Mouse (Mus musculus): ENCODE results near the gene Btbd6. TPM values are rescaled to one million over a fixed set of nuclear protein-coding genes. Genes with fewer than 3 reads are reported as not detected.

The Btbd6 gene
- polyA plus RNA-seq, 1 experiment, result 48.4 TPM

GRCm38 (mm10) chr12:112974736-112975135, 1.5 kb upstream of the Btbd6 start:
- Histone ChIP-seq H3K4me1 (ENCODE audit: control insufficient read depth, insufficient read depth, low read length) (peaks cover 6% of the 10 kb centered on the region), H3K4me3 (replicated peaks; ENCODE audit: extremely low read depth, low read depth, low read length) (no peak overlapping the region)
- TF ChIP-seq POLR2A (IDR thresholded peaks at IDR 0.05; ENCODE audit: borderline replicate concordance, extremely low read depth, low read depth, low read length) (no peak), CTCF (IDR thresholded peaks at IDR 0.05; ENCODE audit: insufficient read depth, low read length) (no peak)
- WGBS, result 84% methylated on average over 9 of the region's 9 CpGs
- no peak for DNase-seq

DNA sequence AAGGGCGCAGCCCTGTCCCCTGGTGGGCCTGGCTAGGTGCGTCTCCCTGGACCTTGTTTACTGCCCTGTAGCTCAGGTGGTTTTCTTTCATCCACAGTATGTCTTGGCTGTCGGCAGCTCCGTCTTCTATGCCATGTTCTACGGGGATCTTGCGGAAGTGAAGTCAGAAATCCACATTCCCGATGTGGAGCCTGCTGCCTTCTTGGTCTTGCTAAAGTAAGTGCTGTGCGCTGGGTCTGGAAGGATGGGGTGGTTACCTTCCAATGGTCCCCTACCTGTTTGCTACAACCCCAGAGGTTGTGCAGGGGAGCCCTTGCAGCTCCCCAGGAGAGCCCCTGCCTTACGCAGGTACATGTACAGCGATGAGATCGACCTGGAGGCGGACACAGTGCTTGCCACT, 874 bp downstream of the Btbd6 start:
- 44% methylated on average over 12 of the region's 12 CpGs for WGBS
- DNase-seq, result no peak
- TF ChIP-seq POLR2A (IDR thresholded peaks at IDR 0.05; ENCODE audit: borderline replicate concordance, extremely low read depth, low read depth, low read length) (no peak), CTCF (IDR thresholded peaks at IDR 0.05; ENCODE audit: insufficient read depth, low read length) (no peak)

DNA sequence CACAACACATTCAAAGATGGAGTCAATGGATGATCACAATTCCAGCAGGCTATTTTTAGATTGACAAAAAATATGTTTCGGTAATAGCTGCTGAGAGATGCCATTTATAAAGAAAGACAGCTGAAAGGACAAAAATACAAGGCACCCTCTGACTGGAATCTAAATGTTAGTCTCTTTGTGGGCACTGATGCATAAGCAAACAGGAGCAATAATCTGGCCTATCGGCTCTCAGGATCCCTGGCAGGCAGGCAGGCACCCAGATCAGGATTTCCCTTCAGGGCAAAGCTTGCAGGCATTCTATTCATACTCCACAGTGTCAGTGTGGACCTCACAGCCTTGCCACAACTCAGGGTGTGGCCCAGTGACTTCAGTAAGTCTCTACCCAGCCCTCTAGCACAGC, 5.7 kb downstream of the Btbd6 start:
- WGBS, result 63% methylated on average over 2 of the region's 2 CpGs
- DNase-seq, result no peak
- TF ChIP-seq POLR2A (IDR thresholded peaks at IDR 0.05; ENCODE audit: borderline replicate concordance, extremely low read depth, low read depth, low read length), result no peak
- no peak for TF ChIP-seq CTCF (IDR thresholded peaks at IDR 0.05; ENCODE audit: insufficient read depth, low read length)
- peaks cover 4% of the 10 kb centered on the region for H3K4me1 ChIP-seq (ENCODE audit: control insufficient read depth, insufficient read depth, low read length)
- H3K4me3 ChIP-seq (replicated peaks; ENCODE audit: extremely low read depth, low read depth, low read length), result no peak overlapping the region

More for the DNA sequence above, 874 bp downstream of the Btbd6 start:
- peaks cover 6% of the 10 kb centered on the region for H3K4me1 ChIP-seq (ENCODE audit: control insufficient read depth, insufficient read depth, low read length)
- peak overlapping the region; percentile 83 for H3K4me3 ChIP-seq (replicated peaks; ENCODE audit: extremely low read depth, low read depth, low read length)

- no peak for DNase-seq
Observed at GRCm38 (mm10) chr12:112985346-112985745, 9.1 kb downstream of the Btbd6 start.

DNA sequence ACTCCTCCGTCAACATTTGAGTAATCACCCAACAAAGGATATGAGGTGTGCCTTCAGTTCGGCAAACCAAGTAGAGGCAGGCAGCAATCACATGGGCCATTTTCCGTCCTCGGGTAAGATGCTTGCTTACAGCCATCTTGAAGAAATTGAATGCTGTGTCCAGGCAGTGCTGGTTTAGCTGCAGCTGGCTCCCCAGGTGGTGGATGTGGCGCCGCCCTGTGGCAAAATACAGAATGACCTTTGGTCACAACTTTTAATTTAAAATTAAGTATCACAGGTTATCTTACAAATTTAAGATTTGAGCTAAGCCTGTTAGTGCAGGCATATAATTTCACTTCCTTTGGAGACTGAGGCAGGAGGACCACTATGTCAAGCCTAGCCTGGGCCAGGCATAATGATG, 11.6 kb downstream of the Btbd6 start:
- DNase-seq, result peak; percentile 45
- Histone ChIP-seq H3K4me1 (ENCODE audit: control insufficient read depth, insufficient read depth, low read length) (no peaks in the 10 kb centered on the region), H3K4me3 (replicated peaks; ENCODE audit: extremely low read depth, low read depth, low read length) (no peak overlapping the region)
- TF ChIP-seq POLR2A (IDR thresholded peaks at IDR 0.05; ENCODE audit: borderline replicate concordance, extremely low read depth, low read depth, low read length), result no peak
- peak; percentile 48 for TF ChIP-seq CTCF (IDR thresholded peaks at IDR 0.05; ENCODE audit: insufficient read depth, low read length)
- 73% methylated on average over 6 of the region's 6 CpGs for WGBS

More at GRCm38 (mm10) chr12:112985346-112985745, 9.1 kb downstream of the Btbd6 start:
- WGBS, result 97% methylated on average over 6 of the region's 6 CpGs
- Histone ChIP-seq H3K4me1 (ENCODE audit: control insufficient read depth, insufficient read depth, low read length) (no peaks in the 10 kb centered on the region), H3K4me3 (replicated peaks; ENCODE audit: extremely low read depth, low read depth, low read length) (no peak overlapping the region)
- TF ChIP-seq CTCF (IDR thresholded peaks at IDR 0.05; ENCODE audit: insufficient read depth, low read length), result peak; percentile 37
- TF ChIP-seq POLR2A (IDR thresholded peaks at IDR 0.05; ENCODE audit: borderline replicate concordance, extremely low read depth, low read depth, low read length), result no peak

DNA sequence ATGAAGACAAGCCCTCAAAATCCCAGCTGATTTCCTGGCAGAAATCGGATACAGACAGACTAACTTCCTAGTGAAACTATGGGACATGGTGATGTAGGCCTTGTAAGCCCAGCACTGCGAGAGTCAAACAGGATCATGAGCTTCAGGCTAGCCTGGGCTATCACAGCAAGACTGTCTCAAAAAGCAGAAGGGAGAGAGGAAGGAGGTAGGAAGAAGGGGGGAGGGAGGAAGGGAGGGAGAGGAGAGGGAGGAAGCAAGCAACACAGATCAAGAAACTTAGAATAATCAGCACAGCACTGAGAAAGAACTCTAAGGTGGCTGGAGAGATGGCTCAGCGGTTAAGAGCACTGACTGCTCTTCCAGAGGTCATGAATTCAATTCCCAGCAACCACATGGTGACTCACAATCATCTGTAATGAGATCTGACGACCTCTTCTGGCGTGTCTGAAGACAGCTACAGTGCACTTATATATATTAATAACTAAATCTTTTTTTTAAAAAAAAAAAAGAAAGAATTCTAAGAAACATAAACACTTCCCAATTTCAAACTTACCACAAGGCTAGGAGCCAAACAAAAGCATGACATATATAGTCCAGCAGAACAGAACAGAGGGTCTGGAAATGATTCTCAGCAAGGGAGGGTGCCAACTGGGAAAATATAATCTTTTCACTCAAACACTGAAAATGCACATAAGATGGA, 14.6 kb downstream of the Btbd6 start:
- TF ChIP-seq POLR2A (IDR thresholded peaks at IDR 0.05; ENCODE audit: borderline replicate concordance, extremely low read depth, low read depth, low read length), result no peak
- no peak for TF ChIP-seq CTCF (IDR thresholded peaks at IDR 0.05; ENCODE audit: insufficient read depth, low read length)
- no peak overlapping the region for H3K4me3 ChIP-seq (replicated peaks; ENCODE audit: extremely low read depth, low read depth, low read length)
- H3K4me1 ChIP-seq (ENCODE audit: control insufficient read depth, insufficient read depth, low read length), result no peaks in the 10 kb centered on the region
- WGBS, result 75% methylated on average over 5 of the region's 5 CpGs
- DNase-seq, result no peak

DNA sequence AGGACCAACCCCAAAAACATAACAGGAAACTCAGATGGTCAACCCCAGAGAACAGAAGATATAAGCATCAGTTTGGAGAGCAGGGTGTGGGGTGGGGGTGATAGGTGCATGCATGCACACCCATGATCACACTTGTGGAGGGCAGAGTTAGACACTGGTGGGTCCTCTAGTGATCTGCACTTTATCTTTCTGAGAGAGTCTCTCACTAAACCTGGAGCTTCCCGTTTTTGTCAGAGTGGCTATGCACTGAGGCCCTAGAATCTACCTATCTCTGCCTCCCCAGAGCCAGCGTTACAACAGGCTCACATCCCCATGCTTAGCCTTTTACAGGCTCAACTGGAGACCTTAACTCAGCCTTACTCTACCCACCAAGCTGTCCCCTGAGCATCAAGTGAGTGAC, 15.2 kb downstream of the Btbd6 start:
- no peak for DNase-seq
- no peak overlapping the region for H3K4me3 ChIP-seq (replicated peaks; ENCODE audit: extremely low read depth, low read depth, low read length)
- H3K4me1 ChIP-seq (ENCODE audit: control insufficient read depth, insufficient read depth, low read length), result no peaks in the 10 kb centered on the region
- 72% methylated on average over 2 of the region's 2 CpGs for whole genome bisulfite sequencing
- TF ChIP-seq CTCF (IDR thresholded peaks at IDR 0.05; ENCODE audit: insufficient read depth, low read length) (no peak), POLR2A (IDR thresholded peaks at IDR 0.05; ENCODE audit: borderline replicate concordance, extremely low read depth, low read depth, low read length) (no peak)

DNA sequence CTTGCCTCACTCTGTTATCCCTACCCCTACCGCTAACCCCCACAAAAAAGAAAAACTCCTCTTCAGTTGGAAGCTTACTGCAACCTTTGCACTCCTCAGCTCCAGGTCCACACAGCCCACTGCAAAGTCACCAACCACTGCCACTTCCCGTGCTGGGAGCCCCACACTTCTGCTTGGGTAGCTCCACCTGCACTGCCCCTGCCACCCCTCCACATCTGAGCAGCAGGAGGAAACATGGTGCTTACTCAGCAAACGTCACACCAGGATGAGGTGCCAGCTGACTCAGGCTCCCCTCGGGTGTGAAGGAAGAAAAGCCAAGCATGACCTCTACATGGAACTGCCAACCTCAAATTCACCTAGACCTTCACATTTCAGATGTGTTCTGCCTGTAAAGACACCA, 17.9 kb downstream of the Btbd6 start:
- no peak for DNase-seq
- 51% methylated on average over 4 of the region's 4 CpGs for WGBS
- H3K4me3 ChIP-seq (replicated peaks; ENCODE audit: extremely low read depth, low read depth, low read length), result no peak overlapping the region
- TF ChIP-seq CTCF (IDR thresholded peaks at IDR 0.05; ENCODE audit: insufficient read depth, low read length) (no peak), POLR2A (IDR thresholded peaks at IDR 0.05; ENCODE audit: borderline replicate concordance, extremely low read depth, low read depth, low read length) (no peak)
- peaks cover 3% of the 10 kb centered on the region for H3K4me1 ChIP-seq (ENCODE audit: control insufficient read depth, insufficient read depth, low read length)

- TF ChIP-seq CTCF (IDR thresholded peaks at IDR 0.05; ENCODE audit: insufficient read depth, low read length) (no peak), POLR2A (IDR thresholded peaks at IDR 0.05; ENCODE audit: borderline replicate concordance, extremely low read depth, low read depth, low read length) (no peak)
- under 1% methylated on average over 56 of the region's 56 CpGs for WGBS
- Histone ChIP-seq H3K4me1 (ENCODE audit: control insufficient read depth, insufficient read depth, low read length) (peaks cover 3% of the 10 kb centered on the region), H3K4me3 (replicated peaks; ENCODE audit: extremely low read depth, low read depth, low read length) (peak overlapping the region; percentile 99)
- DNase-seq, result no peak
Observed at GRCm38 (mm10) chr12:112999569-113000293, 23.4 kb downstream of the Btbd6 start.
